Mouse (Mus musculus) liver, embryonic 11.5 days (tissue): ENCODE data around the gene Kctd14. TPM values are rescaled to one million over a fixed set of nuclear protein-coding genes. Genes with fewer than 3 reads are reported as not detected.
"Not testable (repeated sequence)": the region's sequence is repeated elsewhere in the genome, so short reads cannot be mapped to it uniquely, and the experiment has no call there.

Source experiments
- ATAC-seq: fragments of 200-750 bp; cut with Nextera tagmentation; replicated peaks from 2 replicates; pipeline ENCODE4 v1.8.0; 2017; ENCODE audit warnings: moderate number of reproducible peaks, mild to moderate bottlenecking, moderate TSS enrichment, moderate library complexity; ENCODE audit not compliant: low FRiP score
- DNase-seq: peaks from one replicate; pipeline ENCODE4 v3.0.0-alpha.2; 2017; ENCODE audit warnings: low spot score
- H3K27ac ChIP-seq: fragments of 300-500 bp; sonication (generic); 2 replicates; pipeline ENCODE4 v1.5.1; 2014; ENCODE audit warnings: mild to moderate bottlenecking, low read depth, low read length, control low read depth
- H3K27me3 ChIP-seq: fragments of 300-500 bp; sonication (generic); replicated peaks from 2 replicates; pipeline ENCODE4 v1.6.1; 2014; ENCODE audit warnings: low read length, mixed read lengths; ENCODE audit not compliant: control insufficient read depth, insufficient read depth
- H3K36me3 ChIP-seq: fragments of 300-500 bp; sonication (generic); 2 replicates; pipeline ENCODE4 v1.6.1; 2014; ENCODE audit warnings: mild to moderate bottlenecking, low read length, moderate library complexity, mixed read lengths; ENCODE audit not compliant: control insufficient read depth, insufficient read depth
- H3K4me1 ChIP-seq: fragments of 300-500 bp; sonication (generic); replicated peaks from 2 replicates; pipeline ENCODE4 v1.6.1; 2014; ENCODE audit warnings: low read length, mixed read lengths; ENCODE audit not compliant: control insufficient read depth, insufficient read depth
- H3K4me2 ChIP-seq: fragments of 300-500 bp; sonication (generic); 2 replicates; pipeline ENCODE4 v1.6.1; 2014; ENCODE audit warnings: mild to moderate bottlenecking, control low read depth, moderate library complexity
- H3K4me3 ChIP-seq: fragments of 300-500 bp; sonication (generic); 2 replicates; pipeline ENCODE4 v1.5.1; 2014; ENCODE audit warnings: low read depth, low read length, control low read depth
- H3K9ac ChIP-seq: fragments of 300-500 bp; sonication (generic); 2 replicates; pipeline ENCODE4 v1.6.1; 2014; ENCODE audit warnings: low read depth, low read length, control low read depth
- H3K9me3 ChIP-seq: fragments of 300-500 bp; sonication (generic); 2 replicates; pipeline ENCODE4 v1.6.1; 2016; ENCODE audit warnings: low read length, inconsistent platforms, mixed read lengths; ENCODE audit not compliant: control insufficient read depth
- WGBS: fragments of 180-500 bp; shearing (Covaris S2); extraction: QIAGEN DNeasy Blood & Tissue Kit; methylation state at CpG from one replicate; pipeline ENCODE4 v1.1.7; 2014; 5-methylcytosine and 5-hydroxymethylcytosine counted together
- polyA plus RNA-seq: library from polyadenylated mRNA; unstranded; fragments of >200 nt; fragmentation: Nextera tagmentation; extraction: Ambion mirVana; gene quantifications from 2 replicates; pipeline ENCODE4 v1.2.1, GENCODE M21; 2014

The Kctd14 gene
- polyA plus RNA-seq, 1 experiment from 2014 or later: 9.2 TPM

DNA sequence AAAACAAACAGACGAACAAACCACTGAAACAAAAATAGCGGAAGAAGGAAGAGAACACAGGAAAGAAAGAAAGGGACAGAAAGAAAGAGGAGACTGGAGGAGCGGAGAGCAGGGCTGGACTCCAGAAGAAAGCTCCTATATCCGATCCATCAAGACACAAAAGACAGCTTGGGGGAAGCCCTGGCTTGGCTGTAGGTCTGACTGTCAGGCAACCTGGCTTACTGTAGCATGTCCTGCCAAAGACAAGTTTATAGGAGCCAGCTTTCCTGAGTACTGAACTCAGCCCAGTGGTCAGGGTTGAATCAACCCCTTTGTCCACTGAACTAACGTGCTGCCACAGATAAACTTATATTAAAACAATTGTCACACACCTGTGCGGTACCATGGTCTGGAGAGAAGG lies 23.8 kb upstream of the Kctd14 start:
- no peaks in the 10 kb centered on the region for H3K9me3 ChIP-seq
- H3K4me3 ChIP-seq: no peak overlapping the region
- H3K4me1 ChIP-seq: no peaks in the 10 kb centered on the region; the same call in 1 of the 2 replicates
- no peak overlapping the region for H3K9ac ChIP-seq
- WGBS: 82% methylated on average over 6 of the region's 6 CpGs
- no peak overlapping the region for H3K4me2 ChIP-seq
- ATAC-seq: no peak
- H3K36me3 ChIP-seq: no peaks in the 10 kb centered on the region
- DNase-seq: no peak
- H3K27ac ChIP-seq: no peak overlapping the region
- no peaks in the 10 kb centered on the region for H3K27me3 ChIP-seq

DNA sequence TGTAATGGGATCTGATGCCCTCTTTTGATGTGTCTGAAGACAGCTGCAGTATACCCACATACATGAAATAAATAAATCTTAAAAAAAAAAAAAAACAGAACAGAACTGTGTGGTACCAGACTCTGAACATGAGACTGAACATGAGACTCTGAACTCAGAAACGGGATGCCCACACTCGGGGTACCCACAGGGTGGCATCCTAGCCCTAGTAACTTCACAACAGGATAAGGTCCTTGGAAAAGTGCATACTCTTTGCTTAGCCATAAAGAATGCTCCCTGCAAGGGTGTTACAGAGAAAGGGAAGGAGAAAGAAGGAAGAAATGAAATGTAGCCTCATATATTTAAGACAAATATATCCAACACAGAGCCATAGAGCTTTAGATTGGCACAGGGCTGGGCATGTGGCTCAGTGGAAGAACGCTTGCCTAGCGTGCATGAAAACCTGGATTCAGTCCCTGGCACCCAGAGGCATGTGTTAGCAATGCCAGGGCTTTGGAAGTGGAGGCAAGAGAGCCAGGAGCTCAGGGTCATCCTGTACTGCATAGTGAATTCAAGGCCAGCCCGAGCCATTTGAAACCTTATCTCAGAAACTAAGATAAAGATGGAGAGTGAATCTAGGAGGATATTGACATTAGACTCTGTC lies 23.2 kb upstream of the Kctd14 start:
- ATAC-seq (no peak), DNase-seq (no peak)
- H3K9ac ChIP-seq: no peak overlapping the region
- H3K4me1 ChIP-seq: no peaks in the 10 kb centered on the region; the same call in 1 of the 2 replicates
- H3K9me3 ChIP-seq: no peaks in the 10 kb centered on the region
- no peak overlapping the region for H3K4me3 ChIP-seq
- H3K27me3 ChIP-seq: no peaks in the 10 kb centered on the region
- H3K4me2 ChIP-seq: no peak overlapping the region
- H3K27ac ChIP-seq: no peak overlapping the region
- no peaks in the 10 kb centered on the region for H3K36me3 ChIP-seq
- 70% methylated on average over 5 of the region's 5 CpGs for WGBS

- Histone ChIP-seq H3K9me3 (no peaks in the 10 kb centered on the region), H3K9ac (no peak overlapping the region), H3K27me3 (no peaks in the 10 kb centered on the region), H3K4me2 (no peak overlapping the region), H3K27ac (no peak overlapping the region), H3K4me3 (no peak overlapping the region), H3K4me1 (no peaks in the 10 kb centered on the region; the same call in 1 of the 2 replicates), H3K36me3 (no peaks in the 10 kb centered on the region)
- ATAC-seq (no peak), DNase-seq (no peak)
- WGBS: 17% methylated on average over 5 of the region's 5 CpGs
These were observed 21.4 kb upstream of the Kctd14 start for GRCm38 (mm10) chr7:97429705-97430104.

DNA sequence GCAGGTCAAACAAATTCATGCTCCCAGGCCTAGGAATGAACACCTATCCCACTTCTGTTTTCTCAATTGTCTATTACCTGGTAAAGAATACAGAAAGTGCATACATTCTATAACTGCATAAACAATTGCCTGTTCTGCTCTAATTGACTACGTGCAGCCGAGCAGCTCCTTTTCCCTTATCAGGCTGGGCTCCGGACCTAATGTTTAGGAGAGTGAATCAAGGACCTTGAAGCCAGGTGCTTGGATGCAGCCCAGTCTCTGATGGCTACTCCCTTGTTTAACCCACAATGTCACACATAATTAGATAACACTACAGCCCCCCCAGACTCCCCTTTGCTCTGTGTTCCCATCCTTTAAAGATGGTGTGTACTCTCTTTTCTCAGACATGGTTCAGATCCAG lies 17.6 kb upstream of the Kctd14 start:
- WGBS: 70% methylated on average over 3 of the region's 3 CpGs
- not testable (repeated sequence) for H3K4me2 ChIP-seq, H3K9me3 ChIP-seq, ATAC-seq, H3K36me3 ChIP-seq, H3K27ac ChIP-seq, H3K4me1 ChIP-seq, DNase-seq, H3K27me3 ChIP-seq, H3K9ac ChIP-seq, H3K4me3 ChIP-seq

GRCm38 (mm10) chr7:97434517-97434916 lies 16.6 kb upstream of the Kctd14 start:
- ATAC-seq: no peak
- H3K27me3 ChIP-seq: no peaks in the 10 kb centered on the region
- H3K4me1 ChIP-seq: no peaks in the 10 kb centered on the region; the same call in 1 of the 2 replicates
- WGBS: 74% methylated on average over 10 of the region's 10 CpGs
- H3K36me3 ChIP-seq: no peaks in the 10 kb centered on the region
- no peak overlapping the region for H3K4me3 ChIP-seq
- H3K9ac ChIP-seq: no peak overlapping the region
- no peaks in the 10 kb centered on the region for H3K9me3 ChIP-seq
- H3K4me2 ChIP-seq: no peak overlapping the region
- H3K27ac ChIP-seq: no peak overlapping the region
- DNase-seq: no peak

- no peak overlapping the region for H3K27ac ChIP-seq
- no peaks in the 10 kb centered on the region for H3K4me1 ChIP-seq
- ATAC-seq: no peak
These were observed 12.1 kb upstream of the Kctd14 start for GRCm38 (mm10) chr7:97438986-97439385.

GRCm38 (mm10) chr7:97446171-97446925 lies 4.8 kb upstream of the Kctd14 start:
- WGBS: 70% methylated on average over 6 of the region's 6 CpGs
- Histone ChIP-seq H3K27me3 (no peaks in the 10 kb centered on the region), H3K4me3 (no peak overlapping the region), H3K4me2 (no peak overlapping the region), H3K9me3 (0 out of 2 replicates have a peak, but pooled peaks cover 2% of the 10 kb centered on the region), H3K4me1 (no peaks in the 10 kb centered on the region), H3K9ac (no peak overlapping the region), H3K27ac (no peak overlapping the region), H3K36me3 (no peaks in the 10 kb centered on the region)
- DNase-seq (no peak), ATAC-seq (no peak)

More at GRCm38 (mm10) chr7:97438986-97439385, 12.1 kb upstream of the Kctd14 start:
- Histone ChIP-seq H3K9me3 (0 out of 2 replicates have a peak, but pooled peaks cover 4% of the 10 kb centered on the region), H3K9ac (no peak overlapping the region), H3K4me3 (no peak overlapping the region), H3K4me2 (no peak overlapping the region), H3K27me3 (no peaks in the 10 kb centered on the region), H3K36me3 (no peaks in the 10 kb centered on the region)
- DNase-seq: no peak

DNA sequence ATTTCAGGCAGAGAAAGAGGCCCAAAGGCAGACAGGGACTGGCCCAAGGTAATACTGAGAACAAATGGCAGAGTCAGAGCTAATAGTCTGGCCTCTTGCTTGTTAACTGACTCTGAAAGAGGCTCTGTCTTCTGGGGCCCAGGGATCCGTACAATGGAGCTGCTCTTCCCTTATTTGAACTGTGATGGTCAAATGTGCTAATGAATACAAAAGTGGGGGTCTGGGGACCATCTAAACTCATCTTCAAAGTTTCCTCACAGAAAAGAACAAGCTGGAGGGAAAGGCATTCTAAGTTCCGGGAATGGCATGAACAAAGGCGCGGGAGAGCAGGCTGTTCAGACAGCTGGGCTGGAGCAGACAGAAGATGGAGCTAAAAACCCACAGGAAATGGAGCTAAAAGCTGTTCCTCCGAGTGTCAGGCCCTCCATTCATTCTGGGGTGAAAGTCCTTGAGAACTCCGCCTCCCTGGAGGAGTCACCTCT lies 4.0 kb upstream of the Kctd14 start:
- no peak for DNase-seq
- no peak for ATAC-seq
- WGBS: 64% methylated on average over 6 of the region's 6 CpGs

More for the DNA sequence above, 4.0 kb upstream of the Kctd14 start:
- no peak overlapping the region for H3K4me3 ChIP-seq
- no peak overlapping the region for H3K9ac ChIP-seq
- no peaks in the 10 kb centered on the region for H3K36me3 ChIP-seq
- H3K4me2 ChIP-seq: no peak overlapping the region
- H3K27ac ChIP-seq: no peak overlapping the region
- no peaks in the 10 kb centered on the region for H3K27me3 ChIP-seq
- peaks cover 4% of the 10 kb centered on the region for H3K4me1 ChIP-seq
- H3K9me3 ChIP-seq: no peaks in the 10 kb centered on the region
